Mouse (Mus musculus): ENCODE results near the gene Faiml.

DNA sequence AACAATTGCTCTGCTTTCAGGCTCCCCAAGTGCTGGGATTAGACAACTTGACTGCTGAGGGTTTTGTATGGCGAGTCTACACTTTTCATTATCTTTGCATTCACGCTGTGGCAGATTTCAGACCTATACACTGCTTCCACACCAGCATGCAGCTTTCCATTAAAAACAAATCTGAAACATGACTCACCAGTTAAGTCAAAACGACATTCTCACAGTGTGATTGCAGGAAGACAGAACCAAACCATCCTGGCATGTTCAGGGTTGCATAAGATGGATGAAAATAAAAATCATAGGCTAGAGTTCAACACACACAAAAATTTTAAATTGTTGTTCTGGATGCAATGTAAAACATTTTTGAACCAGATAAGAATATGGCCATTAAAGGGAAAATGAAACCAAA, 12.5 kb downstream of the Faiml start:
- TF ChIP-seq CTCF (IDR thresholded peaks at IDR 0.05; ENCODE audit: control insufficient read depth, insufficient read depth, insufficient replicate concordance, low read depth, low read length): no peak
- TF ChIP-seq POLR2A (IDR thresholded peaks at IDR 0.05; ENCODE audit: control insufficient read depth, low read depth, low read length): no peak

All from testis, adult 2 months (tissue).